Mouse (Mus musculus) testis, adult 2 months (tissue): ENCODE measurements around the gene 9530077C05Rik.
"Not testable (repeated sequence)": the region's sequence is repeated elsewhere in the genome, so short reads cannot be mapped to it uniquely, and the experiment has no call there.

Experiments used
- CTCF ChIP-seq: fragments of 200-500 bp; IDR thresholded peaks from 2 replicates; pipeline ENCODE4 v1.5.1; 2012; ENCODE audit warnings: low read depth, mild to moderate bottlenecking, inconsistent platforms, low read length, moderate library complexity; ENCODE audit not compliant: control insufficient read depth, insufficient read depth, insufficient replicate concordance
- POLR2A ChIP-seq: fragments of 200-500 bp; IDR thresholded peaks from 2 replicates; pipeline ENCODE4 v1.6.1; 2012; ENCODE audit warnings: low read depth, mild to moderate bottlenecking, inconsistent platforms, low read length, moderate library complexity; ENCODE audit not compliant: control insufficient read depth

GRCm38 (mm10) chr9:22407633-22408032 is 3.7 kb upstream of the 9530077C05Rik start:
- TF ChIP-seq CTCF, POLR2A: not testable (repeated sequence)
